Mouse (Mus musculus): ENCODE data around the gene Creb3. TPM values are rescaled to one million over a fixed set of nuclear protein-coding genes. Genes with fewer than 3 reads are reported as not detected.
A peak's percentile ranks its signal among the peaks of the same experiment; 100 is the strongest.

Creb3 gene
- polyA plus RNA-seq, 1 experiment from 2014 or later: 94.1 TPM

GRCm38 (mm10) chr4:43530081-43530501 lies 32.0 kb upstream of the Creb3 start:
- Histone ChIP-seq H3K4me3 (ENCODE audit: low read length) (no peak overlapping the region), H3K4me2 (ENCODE audit: low read length) (no peak overlapping the region), H3K4me1 (ENCODE audit: control insufficient read depth, insufficient read depth, low read depth, low read length) (no peaks in the 10 kb centered on the region), H3K9ac (ENCODE audit: low read depth, low read length) (no peak overlapping the region), H3K36me3 (ENCODE audit: control insufficient read depth, insufficient read depth, low read length) (peaks cover 25% of the 10 kb centered on the region), H3K9me3 (ENCODE audit: control insufficient read depth, low read length) (no peaks in the 10 kb centered on the region), H3K27me3 (replicated peaks; ENCODE audit: control insufficient read depth, insufficient read depth, low read length) (peaks cover 5% of the 10 kb centered on the region), H3K27ac (ENCODE audit: low read depth, low read length) (no peak overlapping the region)
- 50% methylated on average over 8 of the region's 8 CpGs for WGBS
- ATAC-seq: no peak

GRCm38 (mm10) chr4:43530581-43530980 lies 31.6 kb upstream of the Creb3 start:
- no peaks in the 10 kb centered on the region for H3K9me3 ChIP-seq (ENCODE audit: control insufficient read depth, low read length)
- no peak overlapping the region for H3K9ac ChIP-seq (ENCODE audit: low read depth, low read length)
- peaks cover 30% of the 10 kb centered on the region for H3K36me3 ChIP-seq (ENCODE audit: control insufficient read depth, insufficient read depth, low read length)
- peaks cover under 1% of the 10 kb centered on the region; the same call in 1 of the 2 replicates for H3K27me3 ChIP-seq (replicated peaks; ENCODE audit: control insufficient read depth, insufficient read depth, low read length)
- no peak overlapping the region for H3K4me3 ChIP-seq (ENCODE audit: low read length)
- H3K27ac ChIP-seq (ENCODE audit: low read depth, low read length): no peak overlapping the region
- 26% methylated on average over 7 of the region's 7 CpGs for WGBS
- no peak overlapping the region for H3K4me2 ChIP-seq (ENCODE audit: low read length)
- no peaks in the 10 kb centered on the region for H3K4me1 ChIP-seq (ENCODE audit: control insufficient read depth, insufficient read depth, low read depth, low read length)
- ATAC-seq: peak; percentile 34; the same call in 1 of the 2 replicates

GRCm38 (mm10) chr4:43533270-43533669 lies 28.9 kb upstream of the Creb3 start:
- 86% methylated on average over 9 of the region's 9 CpGs for WGBS
- Histone ChIP-seq H3K9ac (ENCODE audit: low read depth, low read length) (no peak overlapping the region), H3K36me3 (ENCODE audit: control insufficient read depth, insufficient read depth, low read length) (peaks cover 45% of the 10 kb centered on the region), H3K4me2 (ENCODE audit: low read length) (no peak overlapping the region), H3K27me3 (replicated peaks; ENCODE audit: control insufficient read depth, insufficient read depth, low read length) (no peaks in the 10 kb centered on the region), H3K27ac (ENCODE audit: low read depth, low read length) (no peak overlapping the region), H3K4me1 (ENCODE audit: control insufficient read depth, insufficient read depth, low read depth, low read length) (no peaks in the 10 kb centered on the region), H3K9me3 (ENCODE audit: control insufficient read depth, low read length) (no peaks in the 10 kb centered on the region), H3K4me3 (ENCODE audit: low read length) (no peak overlapping the region)
- ATAC-seq: no peak

GRCm38 (mm10) chr4:43535628-43536027 lies 26.5 kb upstream of the Creb3 start:
- no peak for ATAC-seq
- Histone ChIP-seq H3K27me3 (replicated peaks; ENCODE audit: control insufficient read depth, insufficient read depth, low read length) (no peaks in the 10 kb centered on the region), H3K4me3 (ENCODE audit: low read length) (no peak overlapping the region), H3K9ac (ENCODE audit: low read depth, low read length) (no peak overlapping the region), H3K27ac (ENCODE audit: low read depth, low read length) (no peak overlapping the region), H3K36me3 (ENCODE audit: control insufficient read depth, insufficient read depth, low read length) (peaks cover 60% of the 10 kb centered on the region), H3K4me1 (ENCODE audit: control insufficient read depth, insufficient read depth, low read depth, low read length) (no peaks in the 10 kb centered on the region), H3K4me2 (ENCODE audit: low read length) (no peak overlapping the region), H3K9me3 (ENCODE audit: control insufficient read depth, low read length) (no peaks in the 10 kb centered on the region)
- 92% methylated on average over 8 of the region's 8 CpGs for WGBS

GRCm38 (mm10) chr4:43536031-43536430 lies 26.1 kb upstream of the Creb3 start:
- 95% methylated on average over 9 of the region's 9 CpGs for WGBS
- Histone ChIP-seq H3K9me3 (ENCODE audit: control insufficient read depth, low read length) (no peaks in the 10 kb centered on the region), H3K36me3 (ENCODE audit: control insufficient read depth, insufficient read depth, low read length) (peaks cover 60% of the 10 kb centered on the region), H3K4me1 (ENCODE audit: control insufficient read depth, insufficient read depth, low read depth, low read length) (no peaks in the 10 kb centered on the region), H3K4me2 (ENCODE audit: low read length) (no peak overlapping the region), H3K27ac (ENCODE audit: low read depth, low read length) (no peak overlapping the region), H3K9ac (ENCODE audit: low read depth, low read length) (no peak overlapping the region), H3K27me3 (replicated peaks; ENCODE audit: control insufficient read depth, insufficient read depth, low read length) (no peaks in the 10 kb centered on the region), H3K4me3 (ENCODE audit: low read length) (no peak overlapping the region)
- ATAC-seq: no peak

GRCm38 (mm10) chr4:43542044-43542443 lies 20.1 kb upstream of the Creb3 start:
- H3K4me2 ChIP-seq (ENCODE audit: low read length): no peak overlapping the region
- H3K4me1 ChIP-seq (ENCODE audit: control insufficient read depth, insufficient read depth, low read depth, low read length): no peaks in the 10 kb centered on the region
- H3K36me3 ChIP-seq (ENCODE audit: control insufficient read depth, insufficient read depth, low read length): peaks cover 62% of the 10 kb centered on the region
- H3K27ac ChIP-seq (ENCODE audit: low read depth, low read length): no peak overlapping the region
- H3K27me3 ChIP-seq (replicated peaks; ENCODE audit: control insufficient read depth, insufficient read depth, low read length): no peaks in the 10 kb centered on the region
- no peak overlapping the region for H3K4me3 ChIP-seq (ENCODE audit: low read length)
- ATAC-seq: no peak
- no peaks in the 10 kb centered on the region for H3K9me3 ChIP-seq (ENCODE audit: control insufficient read depth, low read length)
- H3K9ac ChIP-seq (ENCODE audit: low read depth, low read length): no peak overlapping the region
- WGBS: 76% methylated on average over 3 of the region's 3 CpGs

GRCm38 (mm10) chr4:43546375-43547047 lies 15.6 kb upstream of the Creb3 start:
- no peak overlapping the region for H3K27ac ChIP-seq (ENCODE audit: low read depth, low read length)

GRCm38 (mm10) chr4:43547160-43547559 lies 15.0 kb upstream of the Creb3 start:
- Histone ChIP-seq H3K27me3 (replicated peaks; ENCODE audit: control insufficient read depth, insufficient read depth, low read length) (no peaks in the 10 kb centered on the region), H3K4me3 (ENCODE audit: low read length) (no peak overlapping the region), H3K4me1 (ENCODE audit: control insufficient read depth, insufficient read depth, low read depth, low read length) (no peaks in the 10 kb centered on the region), H3K9ac (ENCODE audit: low read depth, low read length) (no peak overlapping the region), H3K36me3 (ENCODE audit: control insufficient read depth, insufficient read depth, low read length) (peaks cover 67% of the 10 kb centered on the region), H3K4me2 (ENCODE audit: low read length) (no peak overlapping the region), H3K9me3 (ENCODE audit: control insufficient read depth, low read length) (no peaks in the 10 kb centered on the region), H3K27ac (ENCODE audit: low read depth, low read length) (no peak overlapping the region)
- WGBS: 94% methylated on average over 8 of the region's 8 CpGs
- ATAC-seq: no peak

More at GRCm38 (mm10) chr4:43546375-43547047, 15.6 kb upstream of the Creb3 start:
- Histone ChIP-seq H3K36me3 (ENCODE audit: control insufficient read depth, insufficient read depth, low read length) (peaks cover 67% of the 10 kb centered on the region), H3K4me1 (ENCODE audit: control insufficient read depth, insufficient read depth, low read depth, low read length) (no peaks in the 10 kb centered on the region), H3K9me3 (ENCODE audit: control insufficient read depth, low read length) (no peaks in the 10 kb centered on the region), H3K4me3 (ENCODE audit: low read length) (no peak overlapping the region), H3K27me3 (replicated peaks; ENCODE audit: control insufficient read depth, insufficient read depth, low read length) (no peaks in the 10 kb centered on the region), H3K9ac (ENCODE audit: low read depth, low read length) (no peak overlapping the region), H3K4me2 (ENCODE audit: low read length) (no peak overlapping the region)
- WGBS: 92% methylated on average over 12 of the region's 12 CpGs
- ATAC-seq: no peak

- Histone ChIP-seq H3K36me3 (ENCODE audit: control insufficient read depth, insufficient read depth, low read length) (peaks cover 67% of the 10 kb centered on the region), H3K27ac (ENCODE audit: low read depth, low read length) (no peak overlapping the region), H3K9me3 (ENCODE audit: control insufficient read depth, low read length) (no peaks in the 10 kb centered on the region), H3K4me1 (ENCODE audit: control insufficient read depth, insufficient read depth, low read depth, low read length) (no peaks in the 10 kb centered on the region), H3K4me3 (ENCODE audit: low read length) (no peak overlapping the region), H3K9ac (ENCODE audit: low read depth, low read length) (no peak overlapping the region), H3K27me3 (replicated peaks; ENCODE audit: control insufficient read depth, insufficient read depth, low read length) (no peaks in the 10 kb centered on the region), H3K4me2 (ENCODE audit: low read length) (no peak overlapping the region)
- 91% methylated on average over 12 of the region's 12 CpGs for WGBS
- no peak for ATAC-seq
Measured at GRCm38 (mm10) chr4:43549055-43549454, 13.1 kb upstream of the Creb3 start.

All from hindbrain, embryonic 16.5 days (tissue).